Mouse (Mus musculus): ENCODE measurements around the gene Car10. TPM values are rescaled to one million over a fixed set of nuclear protein-coding genes. Genes with fewer than 3 reads are reported as not detected.

Gene Car10
- polyA plus RNA-seq, 1 experiment from 2014 or later, result 12.5 TPM

DNA sequence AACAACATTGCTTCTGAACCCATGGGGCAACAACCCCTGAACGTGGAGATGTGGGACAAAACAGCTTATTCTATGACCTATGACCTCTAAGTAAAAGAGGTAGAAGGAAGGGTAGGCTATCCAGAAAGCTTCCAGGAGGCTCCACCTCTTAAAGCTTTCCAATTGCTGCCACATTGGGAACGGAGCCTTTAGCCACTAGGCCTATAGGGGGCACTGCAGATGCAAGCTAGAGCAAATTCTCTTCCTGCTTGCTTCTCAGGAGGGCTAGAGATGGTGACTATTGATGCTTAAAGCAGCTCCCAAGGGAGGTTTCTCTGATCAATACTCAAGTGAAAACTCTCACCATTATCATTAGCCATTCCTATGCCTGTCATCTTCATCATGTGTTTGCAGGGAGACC, 416.6 kb downstream of the Car10 start:
- H3K27me3 ChIP-seq (replicated peaks), result no peaks in the 10 kb centered on the region
- H3K4me3 ChIP-seq, result no peak overlapping the region
- H3K27ac ChIP-seq, result no peak overlapping the region
- no peak for ATAC-seq (ENCODE audit: low FRiP score, low read depth)
- H3K9me3 ChIP-seq, result no peaks in the 10 kb centered on the region
- no peaks in the 10 kb centered on the region for H3K36me3 ChIP-seq
- no peak overlapping the region for H3K9ac ChIP-seq
- no peaks in the 10 kb centered on the region for H3K4me1 ChIP-seq
- WGBS, result 34% methylated on average over 2 of the region's 2 CpGs
- no peak overlapping the region for H3K4me2 ChIP-seq (replicated peaks)

DNA sequence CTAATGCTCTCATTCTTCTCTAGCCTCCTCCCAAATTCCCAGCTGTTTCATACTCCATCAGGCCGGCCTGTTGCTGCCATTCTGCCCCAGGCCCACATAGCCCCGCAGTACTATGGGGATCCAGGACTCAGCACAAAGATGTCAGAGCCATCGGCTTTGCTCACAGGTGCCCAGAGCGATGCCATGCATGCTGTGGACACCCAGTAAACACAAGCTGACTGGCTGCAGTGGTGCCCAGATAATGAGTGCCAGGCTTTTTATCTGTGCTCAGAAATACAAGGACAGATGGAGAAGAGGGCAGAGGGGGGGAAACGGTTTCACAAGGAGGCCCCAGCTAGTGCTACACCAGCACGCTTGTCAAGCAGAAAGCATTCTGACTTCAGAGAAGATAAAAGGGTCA, 417.7 kb downstream of the Car10 start:
- Histone ChIP-seq H3K9me3 (no peaks in the 10 kb centered on the region), H3K9ac (no peak overlapping the region), H3K4me3 (no peak overlapping the region), H3K4me1 (no peaks in the 10 kb centered on the region), H3K36me3 (no peaks in the 10 kb centered on the region), H3K27ac (no peak overlapping the region), H3K27me3 (replicated peaks) (no peaks in the 10 kb centered on the region), H3K4me2 (replicated peaks) (no peak overlapping the region)
- 82% methylated on average over 6 of the region's 6 CpGs for WGBS
- ATAC-seq (ENCODE audit: low FRiP score, low read depth), result no peak

GRCm38 (mm10) chr11:93516216-93516615, 418.4 kb downstream of the Car10 start:
- H3K27me3 ChIP-seq (replicated peaks), result no peaks in the 10 kb centered on the region
- H3K27ac ChIP-seq, result no peak overlapping the region
- H3K4me2 ChIP-seq (replicated peaks), result no peak overlapping the region
- H3K36me3 ChIP-seq, result no peaks in the 10 kb centered on the region
- no peak for ATAC-seq (ENCODE audit: low FRiP score, low read depth)
- H3K4me1 ChIP-seq, result no peaks in the 10 kb centered on the region
- 92% methylated on average over 9 of the region's 9 CpGs for WGBS
- H3K4me3 ChIP-seq, result no peak overlapping the region
- H3K9me3 ChIP-seq, result no peaks in the 10 kb centered on the region
- no peak overlapping the region for H3K9ac ChIP-seq

GRCm38 (mm10) chr11:93516946-93517345, 419.1 kb downstream of the Car10 start:
- Histone ChIP-seq H3K36me3 (no peaks in the 10 kb centered on the region), H3K4me2 (replicated peaks) (no peak overlapping the region), H3K27me3 (replicated peaks) (no peaks in the 10 kb centered on the region), H3K9ac (no peak overlapping the region), H3K4me3 (no peak overlapping the region), H3K9me3 (no peaks in the 10 kb centered on the region), H3K4me1 (no peaks in the 10 kb centered on the region), H3K27ac (no peak overlapping the region)
- no peak for ATAC-seq (ENCODE audit: low FRiP score, low read depth)
- WGBS, result 74% methylated on average over 2 of the region's 2 CpGs

- Histone ChIP-seq H3K4me1 (no peaks in the 10 kb centered on the region), H3K9me3 (no peaks in the 10 kb centered on the region), H3K36me3 (no peaks in the 10 kb centered on the region), H3K4me3 (no peak overlapping the region), H3K4me2 (replicated peaks) (no peak overlapping the region), H3K9ac (no peak overlapping the region), H3K27ac (no peak overlapping the region), H3K27me3 (replicated peaks) (no peaks in the 10 kb centered on the region)
- 73% methylated on average over 3 of the region's 3 CpGs for WGBS
- ATAC-seq (ENCODE audit: low FRiP score, low read depth), result no peak
These were observed 424.7 kb downstream of the Car10 start for GRCm38 (mm10) chr11:93522501-93522900.

- no peak overlapping the region for H3K9ac ChIP-seq
- no peak overlapping the region for H3K4me2 ChIP-seq (replicated peaks)
- H3K27me3 ChIP-seq (replicated peaks), result no peaks in the 10 kb centered on the region
- no peak overlapping the region for H3K27ac ChIP-seq
- H3K36me3 ChIP-seq, result no peaks in the 10 kb centered on the region
- ATAC-seq (ENCODE audit: low FRiP score, low read depth), result no peak
- no peaks in the 10 kb centered on the region for H3K4me1 ChIP-seq
- H3K4me3 ChIP-seq, result no peak overlapping the region
- WGBS, result 89% methylated on average over 3 of the region's 3 CpGs
- no peaks in the 10 kb centered on the region for H3K9me3 ChIP-seq
These were observed 428.1 kb downstream of the Car10 start for GRCm38 (mm10) chr11:93525921-93526320.

DNA sequence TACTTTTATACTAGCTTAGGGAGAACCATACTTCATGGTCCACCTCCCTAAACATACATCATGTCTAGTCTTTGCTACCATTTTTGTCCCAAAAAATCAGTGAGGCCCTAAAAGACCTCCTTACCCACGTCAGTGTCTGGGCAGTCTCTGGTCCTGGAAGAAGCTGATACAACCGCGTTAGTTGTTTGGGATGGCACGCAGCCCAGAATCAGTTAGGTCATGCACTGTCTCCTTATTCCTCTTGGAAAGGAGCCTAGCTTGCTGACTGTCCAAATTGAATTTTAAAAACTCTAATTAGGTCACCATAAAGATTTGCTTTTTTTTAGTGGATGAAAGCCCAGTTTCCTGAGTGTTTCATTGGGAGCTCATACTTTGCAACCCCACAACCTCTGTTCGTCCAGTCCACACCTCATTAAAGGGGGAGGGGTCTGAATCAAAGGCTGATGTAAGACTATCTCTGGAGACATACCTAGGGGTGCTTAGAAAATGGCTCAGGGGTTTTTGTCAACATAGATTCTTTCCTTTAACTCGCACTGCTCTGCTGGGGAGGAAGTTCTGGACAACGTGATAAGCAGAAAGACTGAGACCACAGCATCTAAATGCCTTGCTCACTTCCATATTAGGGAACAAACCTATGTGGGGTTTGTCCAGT, 433.3 kb downstream of the Car10 start:
- H3K36me3 ChIP-seq, result no peaks in the 10 kb centered on the region
- no peaks in the 10 kb centered on the region for H3K4me1 ChIP-seq
- H3K27ac ChIP-seq, result no peak overlapping the region
- 82% methylated on average over 7 of the region's 7 CpGs for WGBS
- ATAC-seq (ENCODE audit: low FRiP score, low read depth), result no peak
- H3K27me3 ChIP-seq (replicated peaks), result no peaks in the 10 kb centered on the region
- H3K9me3 ChIP-seq, result no peaks in the 10 kb centered on the region
- no peak overlapping the region for H3K4me2 ChIP-seq (replicated peaks)
- no peak overlapping the region for H3K9ac ChIP-seq
- no peak overlapping the region for H3K4me3 ChIP-seq

- no peak overlapping the region for H3K9ac ChIP-seq
- H3K9me3 ChIP-seq, result no peaks in the 10 kb centered on the region
- H3K4me1 ChIP-seq, result no peaks in the 10 kb centered on the region
- no peak overlapping the region for H3K4me2 ChIP-seq (replicated peaks)
- no peaks in the 10 kb centered on the region for H3K27me3 ChIP-seq (replicated peaks)
- H3K27ac ChIP-seq, result no peak overlapping the region
- WGBS, result 88% methylated on average over 6 of the region's 6 CpGs
- H3K4me3 ChIP-seq, result no peak overlapping the region
- H3K36me3 ChIP-seq, result no peaks in the 10 kb centered on the region
- ATAC-seq (ENCODE audit: low FRiP score, low read depth), result no peak
These were observed 438.4 kb downstream of the Car10 start for GRCm38 (mm10) chr11:93536244-93536643.

- ATAC-seq (ENCODE audit: low FRiP score, low read depth), result 0 out of 2 replicates have a peak, but pooled peaks have one; percentile 44
- no peak overlapping the region for H3K4me2 ChIP-seq (replicated peaks)
- no peaks in the 10 kb centered on the region for H3K36me3 ChIP-seq
- no peak overlapping the region for H3K27ac ChIP-seq
- no peaks in the 10 kb centered on the region for H3K9me3 ChIP-seq
- no peaks in the 10 kb centered on the region for H3K27me3 ChIP-seq (replicated peaks)
- H3K4me1 ChIP-seq, result no peaks in the 10 kb centered on the region
- no peak overlapping the region for H3K4me3 ChIP-seq
- WGBS, result 47% methylated on average over 5 of the region's 5 CpGs
- H3K9ac ChIP-seq, result no peak overlapping the region
These were observed 451.1 kb downstream of the Car10 start for GRCm38 (mm10) chr11:93548904-93549303.

GRCm38 (mm10) chr11:93550908-93551307, 453.1 kb downstream of the Car10 start:
- H3K4me3 ChIP-seq, result no peak overlapping the region
- no peak overlapping the region for H3K9ac ChIP-seq
- no peaks in the 10 kb centered on the region for H3K4me1 ChIP-seq
- no peaks in the 10 kb centered on the region for H3K27me3 ChIP-seq (replicated peaks)
- 10% methylated on average over 3 of the region's 3 CpGs for WGBS
- H3K4me2 ChIP-seq (replicated peaks), result no peak overlapping the region
- ATAC-seq (ENCODE audit: low FRiP score, low read depth), result no peak
- H3K9me3 ChIP-seq, result no peaks in the 10 kb centered on the region
- H3K27ac ChIP-seq, result no peak overlapping the region
- H3K36me3 ChIP-seq, result no peaks in the 10 kb centered on the region

- no peak overlapping the region for H3K27ac ChIP-seq
- ATAC-seq (ENCODE audit: low FRiP score, low read depth), result no peak
- no peak overlapping the region for H3K4me3 ChIP-seq
- H3K4me1 ChIP-seq, result peaks cover 9% of the 10 kb centered on the region
- H3K27me3 ChIP-seq (replicated peaks), result no peaks in the 10 kb centered on the region
- no peak overlapping the region for H3K4me2 ChIP-seq (replicated peaks)
- no peaks in the 10 kb centered on the region for H3K36me3 ChIP-seq
- 91% methylated on average over 3 of the region's 3 CpGs for WGBS
- H3K9ac ChIP-seq, result no peak overlapping the region
- H3K9me3 ChIP-seq, result no peaks in the 10 kb centered on the region
These were observed 461.3 kb downstream of the Car10 start for GRCm38 (mm10) chr11:93559118-93559517.

DNA sequence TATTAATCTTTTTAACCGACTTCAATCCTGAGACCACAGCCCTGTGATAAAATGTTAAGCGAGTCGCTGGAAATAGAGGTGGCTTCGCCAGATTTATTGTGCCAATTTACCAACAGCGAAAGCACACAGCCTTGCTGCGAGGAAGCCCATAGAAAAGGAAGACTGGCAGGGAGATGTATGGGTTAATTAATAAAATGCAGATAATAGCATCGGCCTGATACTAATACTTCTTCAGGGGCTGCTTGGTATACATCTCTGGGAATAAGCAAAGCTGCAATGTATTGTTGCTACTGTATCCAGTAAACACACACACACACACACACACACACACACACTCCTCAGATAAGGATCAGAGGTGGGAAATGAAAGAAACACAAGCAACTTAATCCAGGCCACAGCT, 462.7 kb downstream of the Car10 start:
- H3K9me3 ChIP-seq, result no peaks in the 10 kb centered on the region
- WGBS, result 41% methylated on average over 7 of the region's 7 CpGs
- peak; percentile 65 for ATAC-seq (ENCODE audit: low FRiP score, low read depth)
- no peak overlapping the region for H3K27ac ChIP-seq
- no peak overlapping the region for H3K4me3 ChIP-seq
- H3K27me3 ChIP-seq (replicated peaks), result no peaks in the 10 kb centered on the region
- no peak overlapping the region for H3K4me2 ChIP-seq (replicated peaks)
- H3K36me3 ChIP-seq, result no peaks in the 10 kb centered on the region
- peaks cover 9% of the 10 kb centered on the region for H3K4me1 ChIP-seq
- no peak overlapping the region for H3K9ac ChIP-seq

GRCm38 (mm10) chr11:93562330-93562865, 464.6 kb downstream of the Car10 start:
- no peak overlapping the region for H3K9ac ChIP-seq
- H3K4me1 ChIP-seq, result peaks cover 9% of the 10 kb centered on the region
- no peaks in the 10 kb centered on the region for H3K36me3 ChIP-seq
- no peaks in the 10 kb centered on the region for H3K9me3 ChIP-seq
- ATAC-seq (ENCODE audit: low FRiP score, low read depth), result no peak
- H3K4me3 ChIP-seq, result no peak overlapping the region
- H3K27ac ChIP-seq, result no peak overlapping the region
- no peak overlapping the region for H3K4me2 ChIP-seq (replicated peaks)
- H3K27me3 ChIP-seq (replicated peaks), result no peaks in the 10 kb centered on the region

Data from neural tube, embryonic 12.5 days (tissue).